8 mouse cellular contexts compared by ENCODE assay signal in the genomic region with DNA sequence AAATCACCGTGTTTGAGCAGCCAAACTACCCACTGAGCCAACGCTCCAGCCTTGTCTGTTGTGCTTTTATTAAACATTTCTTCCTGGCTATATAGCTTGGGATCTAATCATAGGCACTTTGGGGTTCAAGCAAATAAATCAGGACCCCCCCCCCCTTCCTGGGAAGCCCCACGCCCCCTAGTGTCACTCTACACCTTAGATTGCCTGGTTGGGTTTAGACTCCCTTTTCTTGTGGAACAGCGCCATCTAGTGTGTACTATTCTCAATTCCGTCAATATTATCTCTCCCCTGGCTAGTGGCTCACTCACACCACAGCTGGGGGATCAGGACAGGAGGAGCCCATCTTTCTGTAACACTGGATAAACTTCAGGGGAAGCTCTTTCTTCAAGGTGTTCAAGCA.
DNase-seq lines count a peak whose midpoint lies in the region; ATAC-seq and TF ChIP-seq lines count a peak whose summit lies in the region.

No protein-coding gene starts in this region.

- no peak overlapping the region for H3K4me2 ChIP-seq in intestine, embryonic 14.5 days (ENCODE audit: low read length)
- H3K4me2 ChIP-seq in intestine, embryonic 15.5 days (replicated peaks), result no peak overlapping the region
- H3K4me2 ChIP-seq in midbrain, embryonic 15.5 days, result no peak overlapping the region

- DNase-seq in intestine, embryonic 14.5 days (ENCODE audit: low spot score), result peak; percentile 67
- peak; percentile 16 to 49 for DNase-seq in CD8-positive naive resting alpha-beta T cell, adult 2 months (ENCODE audit: low read depth in 2 of 2, low spot score in 2 of 2)
- peak; percentile 58 for DNase-seq in c-Kit-positive CD71-negative TER-119-negative erythroid progenitor cells, embryonic 14.5 days (ENCODE audit: low read depth)
- peak; percentile 66 for DNase-seq in heart, adult 8-10 months (ENCODE audit: low spot score)
- peak; percentile 29 to 31 for DNase-seq in left cerebral cortex, adult 2 months (ENCODE audit: extremely low spot score in 1 of 2, low spot score in 2 of 2)
- peak; percentile 27 for DNase-seq in yolk sac, embryonic 10.5 days (ENCODE audit: low spot score)

- H3K27me3 ChIP-seq in intestine, embryonic 14.5 days (replicated peaks; ENCODE audit: control insufficient read depth, insufficient read depth, low read length), result no peaks in the 10 kb centered on the region; the same call in 1 of the 2 replicates
- no peaks in the 10 kb centered on the region for H3K27me3 ChIP-seq in intestine, embryonic 15.5 days (replicated peaks)
- H3K27me3 ChIP-seq in midbrain, embryonic 15.5 days (replicated peaks), result peaks cover 5% of the 10 kb centered on the region

- no peaks in the 10 kb centered on the region for H3K36me3 ChIP-seq in intestine, embryonic 14.5 days (ENCODE audit: control insufficient read depth, insufficient read depth, low read length)
- H3K36me3 ChIP-seq in intestine, embryonic 15.5 days, result no peaks in the 10 kb centered on the region
- no peaks in the 10 kb centered on the region for H3K36me3 ChIP-seq in midbrain, embryonic 15.5 days (replicated peaks)

- H3K9me3 ChIP-seq in intestine, embryonic 14.5 days (ENCODE audit: control insufficient read depth, low read length), result no peaks in the 10 kb centered on the region
- H3K9me3 ChIP-seq in intestine, embryonic 15.5 days, result no peaks in the 10 kb centered on the region
- H3K9me3 ChIP-seq in midbrain, embryonic 15.5 days, result no peaks in the 10 kb centered on the region

- no peaks in the 10 kb centered on the region for H3K4me1 ChIP-seq in intestine, embryonic 14.5 days (replicated peaks; ENCODE audit: control insufficient read depth, insufficient read depth, low read length)
- no peaks in the 10 kb centered on the region for H3K4me1 ChIP-seq in intestine, embryonic 15.5 days (replicated peaks)
- H3K4me1 ChIP-seq in midbrain, embryonic 15.5 days, result no peaks in the 10 kb centered on the region

- intact Hi-C loops in left cerebral cortex, adult 2 months (cut with DNase I), result loop anchor here (1.0 to 5.0 kb wide), 3 partner anchors 131 to 540 kb away; no protein-coding TSS in a partner anchor

- no peak overlapping the region for H3K9ac ChIP-seq in intestine, embryonic 14.5 days (ENCODE audit: low read length)
- H3K9ac ChIP-seq in intestine, embryonic 15.5 days, result no peak overlapping the region
- no peak overlapping the region for H3K9ac ChIP-seq in midbrain, embryonic 15.5 days

- WGBS in intestine, embryonic 14.5 days, result 28% methylated on average over 5 of the region's 5 CpGs
- WGBS in intestine, embryonic 15.5 days, result 27% methylated on average over 5 of the region's 5 CpGs
- 32% methylated on average over 5 of the region's 5 CpGs for WGBS in midbrain, embryonic 15.5 days

- H3K4me3 ChIP-seq in intestine, embryonic 14.5 days (ENCODE audit: low read depth, low read length), result no peak overlapping the region
- H3K4me3 ChIP-seq in intestine, embryonic 15.5 days (replicated peaks), result no peak overlapping the region
- no peak overlapping the region for H3K4me3 ChIP-seq in left cerebral cortex, adult 2 months
- no peak overlapping the region for H3K4me3 ChIP-seq in midbrain, embryonic 15.5 days

- 0 out of 2 replicates have a peak, but pooled peaks have one; percentile 75 for ATAC-seq in intestine, embryonic 14.5 days (replicated peaks; ENCODE audit: low FRiP score, low TSS enrichment, low read depth)
- ATAC-seq in intestine, embryonic 15.5 days, result no peak
- ATAC-seq in midbrain, embryonic 15.5 days (replicated peaks), result peak; percentile 45; the same call in 1 of the 2 replicates

- TF ChIP-seq CTCF in left cerebral cortex, adult 2 months (IDR thresholded peaks at IDR 0.05), result peak; percentile 67

- H3K27ac ChIP-seq in intestine, embryonic 14.5 days (ENCODE audit: low read depth), result no peak overlapping the region
- H3K27ac ChIP-seq in intestine, embryonic 15.5 days, result no peak overlapping the region
- no peak overlapping the region for H3K27ac ChIP-seq in left cerebral cortex, adult 2 months
- H3K27ac ChIP-seq in midbrain, embryonic 15.5 days, result no peak overlapping the region
